Mouse (Mus musculus) erythroblast, embryonic 14.5 days (primary cell): ENCODE data around the gene Myog.

Experiments
- GATA1 ChIP-seq: IDR thresholded peaks from 2 replicates; pipeline ENCODE4 v1.6.1; 2012; ENCODE audit warnings: low read length, inconsistent platforms, mixed read lengths
- TAL1 ChIP-seq: IDR thresholded peaks from 3 replicates; pipeline ENCODE4 v1.6.1; 2012; ENCODE audit warnings: low read length, inconsistent platforms, mixed read lengths

GRCm38 (mm10) chr1:134310729-134311128 lies 20.9 kb downstream of the Myog start:
- TF ChIP-seq TAL1 = no peak
- no peak for TF ChIP-seq GATA1
